Mouse (Mus musculus): ENCODE measurements at regions not wholly inside any gene's neighbourhood (a gene's known extent, or its start where the extent isn't known, plus 50 kb on each side); places are given as distances from the start of the nearest gene placed in this dataset.

GRCm38 (mm10) chr4:127502621-127503020 is 144.6 kb upstream of the Gjb5 start:
- TF ChIP-seq CTCF (IDR thresholded peaks at IDR 0.05; ENCODE audit: low read depth) = no peak
- Histone ChIP-seq H3K36me3 (ENCODE audit: control insufficient read depth, insufficient read depth) (no peaks in the 10 kb centered on the region), H3K27me3 (replicated peaks; ENCODE audit: control insufficient read depth, insufficient read depth, low read length) (no peaks in the 10 kb centered on the region), H3K4me1 (replicated peaks; ENCODE audit: control insufficient read depth, insufficient read depth, low read length) (no peaks in the 10 kb centered on the region), H3K4me3 (ENCODE audit: low read depth, low read length) (no peak overlapping the region), H3K9me3 (ENCODE audit: control insufficient read depth) (no peaks in the 10 kb centered on the region), H3K4me2 (replicated peaks; ENCODE audit: low read depth) (no peak overlapping the region), H3K27ac (ENCODE audit: low read depth, low read length) (no peak overlapping the region), H3K9ac (ENCODE audit: low read depth, low read length) (no peak overlapping the region)
- 88% methylated on average over 6 of the region's 6 CpGs for WGBS
- no peak for ATAC-seq

GRCm38 (mm10) chr4:127501881-127502280 is 143.9 kb upstream of the Gjb5 start:
- ATAC-seq = no peak
- no peaks in the 10 kb centered on the region for H3K4me1 ChIP-seq (replicated peaks; ENCODE audit: control insufficient read depth, insufficient read depth, low read length)
- no peaks in the 10 kb centered on the region for H3K27me3 ChIP-seq (replicated peaks; ENCODE audit: control insufficient read depth, insufficient read depth, low read length)
- 90% methylated on average over 7 of the region's 7 CpGs for WGBS
- no peak overlapping the region for H3K9ac ChIP-seq (ENCODE audit: low read depth, low read length)
- H3K4me2 ChIP-seq (replicated peaks; ENCODE audit: low read depth) = no peak overlapping the region
- H3K4me3 ChIP-seq (ENCODE audit: low read depth, low read length) = no peak overlapping the region
- no peaks in the 10 kb centered on the region for H3K9me3 ChIP-seq (ENCODE audit: control insufficient read depth)
- TF ChIP-seq CTCF (IDR thresholded peaks at IDR 0.05; ENCODE audit: low read depth) = no peak
- H3K27ac ChIP-seq (ENCODE audit: low read depth, low read length) = no peak overlapping the region
- H3K36me3 ChIP-seq (ENCODE audit: control insufficient read depth, insufficient read depth) = no peaks in the 10 kb centered on the region

GRCm38 (mm10) chr4:127487016-127487780 is 129.2 kb upstream of the Gjb5 start:
- no peak overlapping the region for H3K27ac ChIP-seq (ENCODE audit: low read depth, low read length)
- H3K4me3 ChIP-seq (ENCODE audit: low read depth, low read length) = no peak overlapping the region
- no peak overlapping the region for H3K4me2 ChIP-seq (replicated peaks; ENCODE audit: low read depth)
- no peaks in the 10 kb centered on the region for H3K4me1 ChIP-seq (replicated peaks; ENCODE audit: control insufficient read depth, insufficient read depth, low read length)
- H3K9ac ChIP-seq (ENCODE audit: low read depth, low read length) = no peak overlapping the region
- no peaks in the 10 kb centered on the region for H3K9me3 ChIP-seq (ENCODE audit: control insufficient read depth)
- no peaks in the 10 kb centered on the region for H3K27me3 ChIP-seq (replicated peaks; ENCODE audit: control insufficient read depth, insufficient read depth, low read length)
- ATAC-seq = no peak
- TF ChIP-seq CTCF (IDR thresholded peaks at IDR 0.05; ENCODE audit: low read depth) = no peak
- no peaks in the 10 kb centered on the region for H3K36me3 ChIP-seq (ENCODE audit: control insufficient read depth, insufficient read depth)
- WGBS = 33% methylated on average over 10 of the region's 10 CpGs

- no peaks in the 10 kb centered on the region for H3K27me3 ChIP-seq (replicated peaks; ENCODE audit: control insufficient read depth, insufficient read depth, low read length)
- 78% methylated on average over 5 of the region's 5 CpGs for WGBS
- H3K36me3 ChIP-seq (ENCODE audit: control insufficient read depth, insufficient read depth) = no peaks in the 10 kb centered on the region
- ATAC-seq = no peak
- H3K4me2 ChIP-seq (replicated peaks; ENCODE audit: low read depth) = no peak overlapping the region
- TF ChIP-seq CTCF (IDR thresholded peaks at IDR 0.05; ENCODE audit: low read depth) = peak; percentile 25
- H3K4me1 ChIP-seq (replicated peaks; ENCODE audit: control insufficient read depth, insufficient read depth, low read length) = no peaks in the 10 kb centered on the region
- no peak overlapping the region for H3K9ac ChIP-seq (ENCODE audit: low read depth, low read length)
- H3K9me3 ChIP-seq (ENCODE audit: control insufficient read depth) = no peaks in the 10 kb centered on the region
- no peak overlapping the region for H3K27ac ChIP-seq (ENCODE audit: low read depth, low read length)
- no peak overlapping the region for H3K4me3 ChIP-seq (ENCODE audit: low read depth, low read length)
These were observed 127.3 kb upstream of the Gjb5 start for GRCm38 (mm10) chr4:127485238-127485637.

- no peak overlapping the region for H3K9ac ChIP-seq (ENCODE audit: low read depth, low read length)
- H3K27ac ChIP-seq (ENCODE audit: low read depth, low read length) = no peak overlapping the region
- H3K4me3 ChIP-seq (ENCODE audit: low read depth, low read length) = no peak overlapping the region
- no peak for TF ChIP-seq CTCF (IDR thresholded peaks at IDR 0.05; ENCODE audit: low read depth)
- H3K36me3 ChIP-seq (ENCODE audit: control insufficient read depth, insufficient read depth) = no peaks in the 10 kb centered on the region
- no peaks in the 10 kb centered on the region for H3K27me3 ChIP-seq (replicated peaks; ENCODE audit: control insufficient read depth, insufficient read depth, low read length)
- 61% methylated on average over 4 of the region's 4 CpGs for WGBS
- H3K4me2 ChIP-seq (replicated peaks; ENCODE audit: low read depth) = no peak overlapping the region
- no peaks in the 10 kb centered on the region for H3K4me1 ChIP-seq (replicated peaks; ENCODE audit: control insufficient read depth, insufficient read depth, low read length)
- ATAC-seq = no peak
- no peaks in the 10 kb centered on the region for H3K9me3 ChIP-seq (ENCODE audit: control insufficient read depth)
These were observed 124.5 kb upstream of the Gjb5 start for GRCm38 (mm10) chr4:127482461-127482860.

DNA sequence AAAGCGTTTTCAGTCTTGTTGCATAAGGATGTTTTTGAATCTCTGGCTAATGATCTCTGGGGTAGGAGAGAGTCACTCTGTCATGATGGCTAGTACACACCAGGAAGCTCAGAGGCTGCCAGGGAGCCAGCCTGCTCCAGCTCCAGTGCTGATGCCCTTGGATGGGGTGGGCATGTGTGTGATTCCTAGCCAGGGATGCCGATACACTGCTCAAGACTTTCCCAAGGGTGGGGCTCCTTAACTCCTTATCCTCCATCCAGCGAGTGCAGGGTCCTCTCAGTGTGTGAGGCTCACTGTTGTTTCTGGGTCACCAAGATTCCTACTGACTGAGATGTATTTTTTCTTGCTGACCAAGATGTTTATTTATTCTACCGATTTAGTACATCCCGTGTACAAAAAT is 122.4 kb upstream of the Gjb5 start:
- Histone ChIP-seq H3K27ac (ENCODE audit: low read depth, low read length) (no peak overlapping the region), H3K27me3 (replicated peaks; ENCODE audit: control insufficient read depth, insufficient read depth, low read length) (no peaks in the 10 kb centered on the region), H3K4me1 (replicated peaks; ENCODE audit: control insufficient read depth, insufficient read depth, low read length) (no peaks in the 10 kb centered on the region), H3K4me2 (replicated peaks; ENCODE audit: low read depth) (no peak overlapping the region), H3K9ac (ENCODE audit: low read depth, low read length) (no peak overlapping the region), H3K36me3 (ENCODE audit: control insufficient read depth, insufficient read depth) (no peaks in the 10 kb centered on the region), H3K9me3 (ENCODE audit: control insufficient read depth) (no peaks in the 10 kb centered on the region), H3K4me3 (ENCODE audit: low read depth, low read length) (no peak overlapping the region)
- no peak for TF ChIP-seq CTCF (IDR thresholded peaks at IDR 0.05; ENCODE audit: low read depth)
- 64% methylated on average over 5 of the region's 5 CpGs for WGBS
- no peak for ATAC-seq
